Mouse (Mus musculus): ENCODE results near the gene Asgr1. TPM values are rescaled to one million over a fixed set of nuclear protein-coding genes. Genes with fewer than 3 reads are reported as not detected.

Gene Asgr1
- polyA plus RNA-seq, 1 experiment from 2014 or later: 0.27 TPM

GRCm38 (mm10) chr11:70043665-70044064, 10.2 kb upstream of the Asgr1 start:
- H3K4me2 ChIP-seq (replicated peaks): no peak overlapping the region
- H3K27ac ChIP-seq (replicated peaks): no peak overlapping the region
- peaks cover 61% of the 10 kb centered on the region for H3K36me3 ChIP-seq
- H3K4me3 ChIP-seq (replicated peaks): no peak overlapping the region
- no peak for ATAC-seq (ENCODE audit: insufficient number of reproducible peaks, low FRiP score, low TSS enrichment, low read depth)
- no peaks in the 10 kb centered on the region for H3K9me3 ChIP-seq (replicated peaks)
- 79% methylated on average over 7 of the region's 7 CpGs for WGBS
- no peaks in the 10 kb centered on the region for H3K4me1 ChIP-seq
- no peaks in the 10 kb centered on the region for H3K27me3 ChIP-seq
- no peak overlapping the region for H3K9ac ChIP-seq

DNA sequence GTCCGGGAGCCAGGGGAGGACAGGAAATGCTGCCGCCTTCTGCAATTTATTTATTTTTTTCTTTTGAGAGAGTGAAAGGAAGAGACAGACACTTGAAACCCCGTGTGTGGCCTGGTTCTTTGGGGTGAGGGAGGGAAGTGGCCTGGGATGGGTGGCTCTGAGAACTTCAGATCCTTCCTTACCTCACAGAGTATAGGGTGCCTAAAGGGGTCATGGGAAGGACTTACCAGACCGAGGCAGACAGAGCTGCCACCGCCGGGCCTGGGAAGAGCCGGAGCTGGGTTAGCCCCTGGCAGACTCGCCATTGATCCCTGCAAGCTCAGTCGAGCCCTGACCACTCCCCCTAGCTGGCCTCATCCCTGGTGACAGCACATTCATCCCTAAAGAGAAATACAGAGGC, 8.4 kb upstream of the Asgr1 start:
- H3K27me3 ChIP-seq: no peaks in the 10 kb centered on the region
- peaks cover 49% of the 10 kb centered on the region for H3K36me3 ChIP-seq
- no peak overlapping the region for H3K9ac ChIP-seq
- WGBS: 24% methylated on average over 9 of the region's 9 CpGs
- H3K4me1 ChIP-seq: no peaks in the 10 kb centered on the region
- no peak for ATAC-seq (ENCODE audit: insufficient number of reproducible peaks, low FRiP score, low TSS enrichment, low read depth)
- H3K27ac ChIP-seq (replicated peaks): no peak overlapping the region
- no peak overlapping the region for H3K4me2 ChIP-seq (replicated peaks)
- no peak overlapping the region for H3K4me3 ChIP-seq (replicated peaks)
- no peaks in the 10 kb centered on the region for H3K9me3 ChIP-seq (replicated peaks)

DNA sequence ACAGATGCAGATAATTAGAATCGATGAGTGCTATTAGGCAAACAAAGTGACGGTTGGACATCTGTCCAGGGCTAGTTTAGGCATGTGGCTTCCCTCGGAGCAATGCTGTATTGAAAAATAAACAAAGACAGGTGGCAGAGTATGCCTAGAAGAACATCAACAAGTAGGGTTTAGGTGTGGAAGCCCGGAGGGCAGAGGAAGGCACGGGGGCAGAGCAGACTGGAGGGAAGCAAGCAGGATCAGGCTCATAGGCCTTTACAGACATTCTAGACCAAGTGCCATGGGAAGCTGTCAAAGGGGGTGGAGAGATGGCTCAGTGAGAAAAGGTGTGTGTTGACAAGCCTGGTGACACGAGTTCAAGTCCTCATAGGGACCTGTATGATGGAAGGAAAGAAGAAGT, 4.5 kb upstream of the Asgr1 start:
- Histone ChIP-seq H3K9me3 (replicated peaks) (no peaks in the 10 kb centered on the region), H3K4me1 (no peaks in the 10 kb centered on the region), H3K27ac (replicated peaks) (no peak overlapping the region), H3K27me3 (no peaks in the 10 kb centered on the region), H3K4me2 (replicated peaks) (no peak overlapping the region), H3K4me3 (replicated peaks) (no peak overlapping the region), H3K9ac (no peak overlapping the region), H3K36me3 (peaks cover 13% of the 10 kb centered on the region)
- WGBS: 35% methylated on average over 6 of the region's 6 CpGs
- ATAC-seq (ENCODE audit: insufficient number of reproducible peaks, low FRiP score, low TSS enrichment, low read depth): no peak

- no peaks in the 10 kb centered on the region for H3K9me3 ChIP-seq (replicated peaks)
- no peak overlapping the region for H3K4me2 ChIP-seq (replicated peaks)
- no peak for ATAC-seq (ENCODE audit: insufficient number of reproducible peaks, low FRiP score, low TSS enrichment, low read depth)
- no peak overlapping the region for H3K4me3 ChIP-seq (replicated peaks)
- no peak overlapping the region for H3K27ac ChIP-seq (replicated peaks)
- no peak overlapping the region for H3K9ac ChIP-seq
- peaks cover 9% of the 10 kb centered on the region; the same call in 1 of the 2 replicates for H3K36me3 ChIP-seq
- H3K27me3 ChIP-seq: no peaks in the 10 kb centered on the region
- WGBS: 56% methylated on average over 10 of the region's 10 CpGs
- no peaks in the 10 kb centered on the region for H3K4me1 ChIP-seq
These were observed 4.1 kb upstream of the Asgr1 start for GRCm38 (mm10) chr11:70049816-70050215.

- Histone ChIP-seq H3K4me3 (replicated peaks) (no peak overlapping the region), H3K4me1 (peaks cover 7% of the 10 kb centered on the region; the same call in 1 of the 2 replicates), H3K9ac (no peak overlapping the region), H3K36me3 (no peaks in the 10 kb centered on the region), H3K4me2 (replicated peaks) (no peak overlapping the region), H3K9me3 (replicated peaks) (no peaks in the 10 kb centered on the region), H3K27me3 (no peaks in the 10 kb centered on the region), H3K27ac (replicated peaks) (no peak overlapping the region)
- no peak for ATAC-seq (ENCODE audit: insufficient number of reproducible peaks, low FRiP score, low TSS enrichment, low read depth)
- WGBS: 68% methylated on average over 7 of the region's 7 CpGs
These were observed 729 bp upstream of the Asgr1 start for GRCm38 (mm10) chr11:70053156-70053555.

DNA sequence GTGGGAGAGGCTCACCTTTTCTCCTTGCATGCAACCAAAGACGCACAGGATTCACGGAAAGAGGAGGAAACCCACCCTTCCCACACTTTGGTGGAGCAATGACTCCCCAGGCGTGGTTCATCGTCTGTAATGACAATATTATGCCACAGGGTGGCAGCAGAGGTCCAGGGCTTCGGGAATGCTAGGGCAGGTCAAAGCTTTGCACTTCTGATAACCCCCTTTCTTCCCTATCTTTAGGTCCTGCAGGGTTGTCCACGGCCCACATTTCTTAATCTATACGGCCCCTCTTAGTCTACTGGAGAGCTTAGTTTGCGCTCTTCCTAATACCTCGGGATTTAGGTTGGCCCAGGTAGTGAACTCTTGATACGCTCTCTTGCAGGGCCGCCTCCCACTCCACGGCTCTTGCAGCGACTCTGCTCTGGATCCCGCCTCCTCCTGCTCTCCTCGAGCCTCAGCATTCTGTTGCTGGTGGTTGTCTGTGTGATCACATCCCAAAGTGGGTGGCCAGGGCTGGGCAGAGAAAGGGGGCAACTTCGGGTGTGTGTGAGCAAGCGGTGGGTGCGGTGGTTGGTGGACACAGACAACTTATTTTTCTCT, 1.8 kb downstream of the Asgr1 start:
- peaks cover 7% of the 10 kb centered on the region; the same call in 1 of the 2 replicates for H3K4me1 ChIP-seq
- H3K4me3 ChIP-seq (replicated peaks): 0 out of 2 replicates have a peak overlapping the region, but pooled peaks have one; percentile 2
- peak; percentile 16; the same call in 1 of the 2 replicates for ATAC-seq (ENCODE audit: insufficient number of reproducible peaks, low FRiP score, low TSS enrichment, low read depth)
- no peak overlapping the region for H3K27ac ChIP-seq (replicated peaks)
- H3K9ac ChIP-seq: no peak overlapping the region
- H3K9me3 ChIP-seq (replicated peaks): no peaks in the 10 kb centered on the region
- no peaks in the 10 kb centered on the region for H3K27me3 ChIP-seq
- H3K4me2 ChIP-seq (replicated peaks): peak overlapping the region; percentile 22; the same call in 1 of the 2 replicates
- H3K36me3 ChIP-seq: no peaks in the 10 kb centered on the region
- 27% methylated on average over 18 of the region's 18 CpGs for WGBS

DNA sequence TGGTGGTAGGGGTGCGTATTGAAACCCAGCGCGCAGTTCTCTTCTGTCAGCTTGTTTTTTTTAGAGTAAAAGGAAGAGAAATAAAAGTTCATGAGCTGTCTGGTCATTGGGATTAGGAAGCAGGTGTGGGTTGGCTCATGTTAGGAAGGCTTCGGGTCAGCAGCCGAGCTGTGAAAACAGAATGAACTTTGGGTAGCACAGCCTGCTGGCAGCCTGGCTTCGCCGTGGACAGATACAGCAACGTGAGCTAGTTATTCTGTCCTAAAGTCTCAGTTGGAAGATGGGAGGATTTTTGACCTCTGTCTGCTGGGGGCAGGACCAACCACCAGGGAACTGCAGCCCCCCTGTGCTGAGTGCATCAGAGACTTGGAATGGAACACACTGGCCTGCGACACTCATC, 3.9 kb downstream of the Asgr1 start:
- WGBS: 84% methylated on average over 9 of the region's 9 CpGs
- no peak overlapping the region for H3K27ac ChIP-seq (replicated peaks)
- peaks cover 7% of the 10 kb centered on the region; the same call in 1 of the 2 replicates for H3K4me1 ChIP-seq
- no peaks in the 10 kb centered on the region for H3K9me3 ChIP-seq (replicated peaks)
- H3K4me3 ChIP-seq (replicated peaks): no peak overlapping the region
- no peak overlapping the region for H3K9ac ChIP-seq
- no peak overlapping the region for H3K4me2 ChIP-seq (replicated peaks)
- H3K27me3 ChIP-seq: no peaks in the 10 kb centered on the region
- H3K36me3 ChIP-seq: no peaks in the 10 kb centered on the region
- ATAC-seq (ENCODE audit: insufficient number of reproducible peaks, low FRiP score, low TSS enrichment, low read depth): no peak

DNA sequence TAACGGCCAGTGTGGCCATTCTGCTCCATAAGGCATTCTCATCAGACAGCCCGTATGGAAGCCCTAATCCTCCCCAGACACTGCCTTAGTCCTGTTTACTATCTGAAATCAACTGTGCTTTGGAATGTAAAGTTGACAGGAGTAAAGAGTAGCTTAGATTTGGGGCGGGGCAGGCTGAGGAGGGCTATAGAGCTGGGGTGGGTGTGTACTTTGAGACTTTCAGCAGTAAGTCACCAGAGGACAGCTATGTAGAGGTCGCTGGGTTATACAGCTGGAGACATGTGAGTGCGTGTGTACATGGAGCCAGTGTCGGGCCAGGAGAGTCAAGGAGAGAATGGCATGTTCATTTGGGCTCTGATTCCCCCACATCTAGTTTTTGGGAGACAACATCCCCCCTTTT, 6.0 kb downstream of the Asgr1 start:
- Histone ChIP-seq H3K4me2 (replicated peaks) (no peak overlapping the region), H3K4me3 (replicated peaks) (no peak overlapping the region), H3K4me1 (peaks cover 7% of the 10 kb centered on the region; the same call in 1 of the 2 replicates), H3K36me3 (no peaks in the 10 kb centered on the region), H3K9me3 (replicated peaks) (no peaks in the 10 kb centered on the region), H3K9ac (no peak overlapping the region), H3K27me3 (no peaks in the 10 kb centered on the region), H3K27ac (replicated peaks) (no peak overlapping the region)
- 57% methylated on average over 6 of the region's 6 CpGs for WGBS
- no peak for ATAC-seq (ENCODE audit: insufficient number of reproducible peaks, low FRiP score, low TSS enrichment, low read depth)

DNA sequence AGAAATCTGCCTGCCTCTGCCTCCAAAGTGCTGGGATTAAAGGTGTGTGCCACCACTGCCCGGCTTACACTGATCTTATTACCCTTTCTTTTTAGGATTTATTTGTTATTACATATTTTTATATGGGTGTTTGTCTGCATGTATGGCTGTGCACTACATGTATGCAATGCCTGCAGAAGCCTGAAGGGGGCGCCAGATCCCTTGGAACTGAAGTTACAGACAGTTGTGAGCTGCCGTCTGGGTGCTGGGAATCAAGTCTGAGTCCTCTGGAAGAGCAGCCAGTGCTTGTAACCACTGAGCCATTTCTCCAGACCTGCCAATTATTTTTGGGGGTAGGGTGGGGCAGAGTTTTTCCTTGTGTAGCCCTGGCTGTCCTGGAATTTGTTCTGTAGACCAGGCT, 9.2 kb downstream of the Asgr1 start:
- H3K4me2 ChIP-seq (replicated peaks): no peak overlapping the region
- no peaks in the 10 kb centered on the region for H3K36me3 ChIP-seq
- H3K27me3 ChIP-seq: no peaks in the 10 kb centered on the region
- no peaks in the 10 kb centered on the region for H3K4me1 ChIP-seq
- no peak overlapping the region for H3K4me3 ChIP-seq (replicated peaks)
- 71% methylated on average over 3 of the region's 3 CpGs for WGBS
- no peaks in the 10 kb centered on the region for H3K9me3 ChIP-seq (replicated peaks)
- H3K27ac ChIP-seq (replicated peaks): no peak overlapping the region
- no peak for ATAC-seq (ENCODE audit: insufficient number of reproducible peaks, low FRiP score, low TSS enrichment, low read depth)
- H3K9ac ChIP-seq: no peak overlapping the region

DNA sequence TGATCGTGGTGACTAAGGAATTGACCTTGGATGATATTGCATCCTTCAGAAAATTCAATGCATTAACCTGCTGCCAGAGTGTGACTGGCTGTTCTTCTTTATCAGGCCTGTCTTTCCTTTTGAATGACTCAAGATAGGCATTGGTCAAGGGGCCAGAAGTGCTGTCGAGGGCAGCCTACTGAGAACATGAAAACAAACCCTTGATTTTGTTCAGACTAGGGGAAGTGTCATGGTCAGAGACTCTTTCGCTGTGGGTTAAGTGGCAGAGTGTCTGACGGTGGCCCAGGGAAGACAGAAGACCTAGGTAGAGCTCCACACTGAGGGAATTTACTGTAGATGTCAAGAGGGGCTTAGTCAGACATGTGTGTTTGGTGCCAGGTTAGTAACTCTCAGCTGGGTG, 12.8 kb downstream of the Asgr1 start:
- Histone ChIP-seq H3K9ac (no peak overlapping the region), H3K4me1 (no peaks in the 10 kb centered on the region), H3K4me3 (replicated peaks) (no peak overlapping the region), H3K9me3 (replicated peaks) (no peaks in the 10 kb centered on the region), H3K27ac (replicated peaks) (no peak overlapping the region), H3K27me3 (no peaks in the 10 kb centered on the region), H3K4me2 (replicated peaks) (no peak overlapping the region), H3K36me3 (no peaks in the 10 kb centered on the region)
- WGBS: 76% methylated on average over 4 of the region's 4 CpGs
- ATAC-seq (ENCODE audit: insufficient number of reproducible peaks, low FRiP score, low TSS enrichment, low read depth): no peak

DNA sequence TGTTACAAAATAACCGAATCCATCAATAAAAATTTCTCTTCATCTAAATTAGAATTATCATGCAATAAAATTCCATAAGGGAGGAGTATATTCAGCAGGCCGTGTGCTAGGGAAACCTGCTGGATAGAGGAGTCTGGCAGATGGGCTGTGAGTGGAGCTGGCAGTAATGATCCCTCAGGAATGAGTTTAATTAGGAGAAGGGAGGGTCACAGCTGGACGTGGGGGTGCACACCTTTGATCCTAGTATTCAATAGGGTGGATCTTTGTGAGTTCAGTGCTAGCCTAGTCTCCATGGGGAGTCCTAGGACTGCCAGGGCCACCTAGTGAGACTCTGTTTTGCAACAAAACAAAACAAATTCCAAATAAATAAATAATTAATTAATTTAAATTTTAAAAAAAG, 14.4 kb downstream of the Asgr1 start:
- Histone ChIP-seq H3K4me1 (no peaks in the 10 kb centered on the region), H3K4me2 (replicated peaks) (no peak overlapping the region), H3K27ac (replicated peaks) (no peak overlapping the region), H3K27me3 (no peaks in the 10 kb centered on the region), H3K4me3 (replicated peaks) (no peak overlapping the region), H3K36me3 (no peaks in the 10 kb centered on the region), H3K9ac (no peak overlapping the region), H3K9me3 (replicated peaks) (no peaks in the 10 kb centered on the region)
- no peak for ATAC-seq (ENCODE audit: insufficient number of reproducible peaks, low FRiP score, low TSS enrichment, low read depth)
- WGBS: 39% methylated on average over 3 of the region's 3 CpGs

- no peak overlapping the region for H3K27ac ChIP-seq (replicated peaks)
These were observed 16.2 kb downstream of the Asgr1 start for GRCm38 (mm10) chr11:70070057-70070456.

More at GRCm38 (mm10) chr11:70070057-70070456, 16.2 kb downstream of the Asgr1 start:
- H3K36me3 ChIP-seq: no peaks in the 10 kb centered on the region
- no peaks in the 10 kb centered on the region for H3K27me3 ChIP-seq
- no peak overlapping the region for H3K9ac ChIP-seq
- no peaks in the 10 kb centered on the region for H3K4me1 ChIP-seq
- no peak overlapping the region for H3K4me2 ChIP-seq (replicated peaks)
- no peaks in the 10 kb centered on the region for H3K9me3 ChIP-seq (replicated peaks)
- ATAC-seq (ENCODE audit: insufficient number of reproducible peaks, low FRiP score, low TSS enrichment, low read depth): no peak
- H3K4me3 ChIP-seq (replicated peaks): no peak overlapping the region
- WGBS: 65% methylated on average over 6 of the region's 6 CpGs

Measured in embryonic facial prominence, embryonic 15.5 days (tissue).